Mouse (Mus musculus) embryonic facial prominence, embryonic 13.5 days (tissue): Measurements from ENCODE around the gene Map3k6. TPM values are rescaled to one million over a fixed set of nuclear protein-coding genes. Genes with fewer than 3 reads are reported as not detected.

Source experiments
- ATAC-seq: fragments of 200-750 bp; cut with Nextera tagmentation; 2 replicates; pipeline ENCODE4 v1.8.0; 2017; ENCODE audit warnings: low read depth; ENCODE audit not compliant: insufficient number of reproducible peaks, insufficient read depth, low FRiP score, low TSS enrichment
- H3K27ac ChIP-seq: fragments of 300-500 bp; sonication (generic); 2 replicates; pipeline ENCODE4 v1.5.1; 2015; ENCODE audit warnings: moderate library complexity, mild to moderate bottlenecking, inconsistent platforms
- H3K27me3 ChIP-seq: fragments of 300-500 bp; sonication (generic); 2 replicates; pipeline ENCODE4 v1.6.1; 2015; ENCODE audit warnings: mild to moderate bottlenecking, inconsistent platforms
- H3K36me3 ChIP-seq: fragments of 300-500 bp; sonication (generic); 2 replicates; pipeline ENCODE4 v1.6.1; 2015; ENCODE audit warnings: mild to moderate bottlenecking, inconsistent platforms
- H3K4me1 ChIP-seq: fragments of 300-500 bp; sonication (generic); 2 replicates; pipeline ENCODE4 v1.6.1; 2015; ENCODE audit warnings: inconsistent platforms
- H3K4me2 ChIP-seq: fragments of 300-500 bp; sonication (generic); 2 replicates; pipeline ENCODE4 v1.6.1; 2015; ENCODE audit warnings: moderate library complexity, mild to moderate bottlenecking, inconsistent platforms
- H3K4me3 ChIP-seq: fragments of 300-500 bp; sonication (generic); 2 replicates; pipeline ENCODE4 v1.5.1; 2015; ENCODE audit warnings: mild to moderate bottlenecking, inconsistent platforms
- H3K9ac ChIP-seq: fragments of 300-500 bp; sonication (generic); 2 replicates; pipeline ENCODE4 v1.6.1; 2015; ENCODE audit warnings: mild to moderate bottlenecking, inconsistent platforms
- H3K9me3 ChIP-seq: fragments of 300-500 bp; sonication (generic); 2 replicates; pipeline ENCODE4 v1.6.1; 2016; ENCODE audit warnings: inconsistent platforms
- WGBS: fragments of 180-500 bp; shearing (Covaris S2); methylation state at CpG from one replicate; pipeline ENCODE4 v1.1.7; 2015; ENCODE audit warnings: mixed read lengths; 5-methylcytosine and 5-hydroxymethylcytosine counted together
- microRNA-seq: library from miRNA; unstranded; fragments of <30 nt; microRNA quantifications from one replicate; pipeline ENCODE4, GENCODE M21; 2016
- polyA plus RNA-seq: library from polyadenylated mRNA; unstranded; fragments of >200 nt; fragmentation: Nextera tagmentation; extraction: Ambion mirVana; gene quantifications from 2 replicates; pipeline ENCODE4 v1.2.1, GENCODE M21; 2015

The Map3k6 gene
- polyA plus RNA-seq, 1 experiment from 2014 or later: 4.8 TPM

DNA sequence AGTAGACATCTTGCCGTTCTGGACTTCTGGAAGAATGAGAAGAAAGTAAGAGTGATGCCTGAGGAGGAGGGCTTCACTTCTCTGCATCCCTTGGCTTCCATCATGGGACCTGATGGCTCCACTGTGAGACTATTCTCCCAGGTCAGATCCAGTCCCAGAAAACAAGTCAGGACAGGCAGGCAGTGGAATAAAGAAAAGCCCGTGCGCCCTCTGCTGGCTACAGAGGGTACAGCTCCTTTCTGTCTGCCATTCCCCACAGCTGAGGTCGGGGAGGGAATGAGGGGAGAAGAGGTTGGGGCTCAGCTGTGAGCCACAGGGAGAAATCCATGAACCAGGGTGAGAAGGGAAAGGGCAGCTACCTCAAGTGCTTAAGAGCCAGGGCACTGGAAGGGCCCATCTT, 61.2 kb downstream of the Map3k6 start:
- Histone ChIP-seq H3K4me2 (no peak overlapping the region), H3K4me3 (no peak overlapping the region), H3K27ac (no peak overlapping the region), H3K9me3 (no peaks in the 10 kb centered on the region), H3K9ac (no peak overlapping the region), H3K36me3 (peaks cover 67% of the 10 kb centered on the region), H3K4me1 (peaks cover 9% of the 10 kb centered on the region), H3K27me3 (no peaks in the 10 kb centered on the region)
- no peak for ATAC-seq
- WGBS: 26% methylated on average over 4 of the region's 4 CpGs

Small RNA genes lying within 50 kb of the gene (microRNA-seq; reads per million reads assigned to microRNA genes)
- gene Mir7017: 1.8 reads per million, percentile 3 among the genes with 10 or more reads in this experiment

Other genes with a start within 250 kb of the Map3k6 start
- gene Ahdc1, start 229.6 kb upstream of the Map3k6 start, polyA plus RNA-seq: 12.8 and 14.3 TPM in 2 replicates
- 118 and 142 TPM in 2 replicates for gene Wasf2, start 110.3 kb upstream of the Map3k6 start, polyA plus RNA-seq
- gene Cd164l2, start 28.7 kb upstream of the Map3k6 start, polyA plus RNA-seq: 4.0 and 5.2 TPM in 2 replicates
- gene Gpr3, start 28.3 kb upstream of the Map3k6 start, polyA plus RNA-seq: 0.15 and 0.37 TPM in 2 replicates
- 6.6 and 8.2 TPM in 2 replicates for gene Sytl1, start 22.3 kb downstream of the Map3k6 start, polyA plus RNA-seq
- gene Tmem222, start 37.0 kb downstream of the Map3k6 start, polyA plus RNA-seq: 84.4 and 89.9 TPM in 2 replicates
- 13.9 and 14.3 TPM in 2 replicates for gene Wdtc1, start 112.7 kb downstream of the Map3k6 start, polyA plus RNA-seq
- gene Slc9a1, start 128.9 kb downstream of the Map3k6 start, polyA plus RNA-seq: 8.6 and 9.4 TPM in 2 replicates
- gene Tent5b, start 239.3 kb downstream of the Map3k6 start, polyA plus RNA-seq: 1.4 and 1.5 TPM in 2 replicates